ENCODE assay signal across 18 mouse cellular contexts in the genomic region with DNA sequence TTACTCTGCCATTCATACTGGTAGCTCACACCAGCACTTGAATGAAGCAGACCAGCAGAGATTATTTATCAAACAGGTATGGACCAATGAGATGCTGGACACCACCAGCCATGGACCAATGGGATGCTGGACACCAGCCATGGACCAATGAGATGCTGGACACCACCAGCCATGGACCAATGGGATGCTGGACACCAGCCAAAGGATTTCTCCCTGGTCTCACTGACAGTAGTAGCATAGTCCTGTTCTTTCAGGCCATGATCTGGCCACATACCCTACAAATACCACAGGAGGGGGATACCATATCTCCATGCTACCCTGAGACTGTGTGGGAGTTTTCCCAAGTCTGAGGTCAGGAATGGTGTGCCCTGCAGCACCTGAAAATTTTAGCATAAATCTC.
DNase-seq lines count a peak whose midpoint lies in the region; ATAC-seq and TF ChIP-seq lines count a peak whose summit lies in the region.
"Had no signal": no experiment of that assay in that cellular context is flagged by ENCODE, and none has a peak within 500 bp of the region (broad histone marks: within the 10 kb centered on the region; RNA-seq: fewer than 3 reads in every experiment).

No protein-coding gene starts in this region.

- no peak for ATAC-seq in heart, embryonic 11.5 days (replicated peaks; ENCODE audit: insufficient number of reproducible peaks, low FRiP score, low TSS enrichment)
- ATAC-seq in kidney, postnatal 0 days (replicated peaks; ENCODE audit: low FRiP score, low read depth): 0 out of 2 replicates have a peak, but pooled peaks have one; percentile 13
- no peak for ATAC-seq in kidney, embryonic 16.5 days (ENCODE audit: low FRiP score, low TSS enrichment)
- 0 out of 2 replicates have a peak, but pooled peaks have one; percentile 24 for ATAC-seq in megakaryocyte, adult 5-6 weeks (ENCODE audit: poor library complexity, severe bottlenecking)
- ATAC-seq: forebrain, embryonic 13.5 days; forebrain, embryonic 15.5 days; forebrain, postnatal 0 days had no signal

- H3K27ac ChIP-seq in heart, embryonic 11.5 days (ENCODE audit: low read depth, low read length): no peak overlapping the region
- no peak overlapping the region for H3K27ac ChIP-seq in kidney, postnatal 0 days
- H3K27ac ChIP-seq in kidney, embryonic 16.5 days (ENCODE audit: low read length): no peak overlapping the region
- H3K27ac ChIP-seq: embryonic facial prominence, embryonic 10.5 days; embryonic facial prominence, embryonic 12.5 days; forebrain, embryonic 13.5 days; forebrain, embryonic 15.5 days had no signal

- H3K9ac ChIP-seq in heart, embryonic 11.5 days (ENCODE audit: low read depth, low read length): no peak overlapping the region
- H3K9ac ChIP-seq in kidney, postnatal 0 days (ENCODE audit: low read depth, low read length): no peak overlapping the region
- H3K9ac ChIP-seq in kidney, embryonic 16.5 days (replicated peaks; ENCODE audit: low read length): no peak overlapping the region
- H3K9ac ChIP-seq: embryonic facial prominence, embryonic 12.5 days; forebrain, embryonic 13.5 days; forebrain, embryonic 15.5 days; forebrain, postnatal 0 days had no signal

- H3K9me3 ChIP-seq in heart, embryonic 11.5 days (replicated peaks; ENCODE audit: control insufficient read depth, low read length): no peaks in the 10 kb centered on the region
- H3K9me3 ChIP-seq in kidney, postnatal 0 days (replicated peaks; ENCODE audit: low read length): no peaks in the 10 kb centered on the region
- no peaks in the 10 kb centered on the region for H3K9me3 ChIP-seq in kidney, embryonic 16.5 days (ENCODE audit: low read length)
- H3K9me3 ChIP-seq: embryonic facial prominence, embryonic 10.5 days; embryonic facial prominence, embryonic 12.5 days; forebrain, embryonic 13.5 days; forebrain, embryonic 15.5 days had no signal

- H3K4me2 ChIP-seq in heart, embryonic 11.5 days: no peak overlapping the region
- no peak overlapping the region for H3K4me2 ChIP-seq in kidney, postnatal 0 days (ENCODE audit: low read length)
- no peak overlapping the region for H3K4me2 ChIP-seq in kidney, embryonic 16.5 days (replicated peaks; ENCODE audit: low read depth, low read length)
- H3K4me2 ChIP-seq: embryonic facial prominence, embryonic 12.5 days; forebrain, embryonic 13.5 days; forebrain, embryonic 15.5 days had no signal

- H3K4me1 ChIP-seq in heart, embryonic 11.5 days (ENCODE audit: control insufficient read depth, insufficient read depth, low read length): peaks cover 5% of the 10 kb centered on the region; the same call in 1 of the 2 replicates
- no peaks in the 10 kb centered on the region for H3K4me1 ChIP-seq in kidney, postnatal 0 days (replicated peaks; ENCODE audit: insufficient read depth, low read length)
- H3K4me1 ChIP-seq in kidney, embryonic 16.5 days (ENCODE audit: insufficient read depth, low read length): peaks cover 8% of the 10 kb centered on the region; the same call in 1 of the 2 replicates

- TF ChIP-seq CTCF in kidney, postnatal 0 days (IDR thresholded peaks at IDR 0.05; ENCODE audit: low read depth): no peak

- peak; percentile 69 for DNase-seq in heart, adult 11 months
- DNase-seq in kidney, postnatal 0 days (ENCODE audit: low spot score): no peak
- no peak for DNase-seq in adrenal gland, adult 8-10 months
- DNase-seq: adrenal gland, adult 2 months; adrenal gland, postnatal 14 days; adrenal gland, postnatal 36 days; cerebellum, adult 11-12 months; cerebellum, adult 8-10 months; cerebellum, adult 9-11 months; cerebellum, postnatal 25 days; forebrain, postnatal 0 days had no signal

- no peaks in the 10 kb centered on the region for H3K36me3 ChIP-seq in heart, embryonic 11.5 days (ENCODE audit: control insufficient read depth, insufficient read depth, low read length)
- no peaks in the 10 kb centered on the region for H3K36me3 ChIP-seq in kidney, postnatal 0 days (ENCODE audit: insufficient read depth, low read length)
- no peaks in the 10 kb centered on the region for H3K36me3 ChIP-seq in kidney, embryonic 16.5 days (ENCODE audit: insufficient read depth, low read length)
- H3K36me3 ChIP-seq: embryonic facial prominence, embryonic 10.5 days; embryonic facial prominence, embryonic 12.5 days; forebrain, embryonic 15.5 days had no signal

- H3K27me3 ChIP-seq in heart, embryonic 11.5 days (ENCODE audit: control insufficient read depth, insufficient read depth, low read length): no peaks in the 10 kb centered on the region
- 0 out of 2 replicates have a peak, but pooled peaks cover 4% of the 10 kb centered on the region for H3K27me3 ChIP-seq in kidney, postnatal 0 days (ENCODE audit: insufficient read depth, low read length)
- H3K27me3 ChIP-seq in kidney, embryonic 16.5 days (ENCODE audit: insufficient read depth, low read length): no peaks in the 10 kb centered on the region; the same call in 1 of the 2 replicates
- H3K27me3 ChIP-seq: embryonic facial prominence, embryonic 12.5 days; forebrain, embryonic 15.5 days had no signal

- no peak overlapping the region for H3K4me3 ChIP-seq in heart, embryonic 11.5 days (ENCODE audit: low read depth, low read length)
- H3K4me3 ChIP-seq in kidney, postnatal 0 days (replicated peaks; ENCODE audit: low read depth, low read length): no peak overlapping the region
- no peak overlapping the region for H3K4me3 ChIP-seq in kidney, embryonic 16.5 days (ENCODE audit: low read length)
- H3K4me3 ChIP-seq: embryonic facial prominence, embryonic 10.5 days; embryonic facial prominence, embryonic 12.5 days; forebrain, embryonic 13.5 days; forebrain, embryonic 15.5 days had no signal

Comparison
In these comparisons a context has a peak if more than half of its experiments do, and no peak if none do; other contexts are left out.
1. ATAC-seq: peak in kidney, postnatal 0 days (single experiment) and megakaryocyte, adult 5-6 weeks (single experiment); none in heart, embryonic 11.5 days (single experiment) and kidney, embryonic 16.5 days (single experiment).